In the genomic region with DNA sequence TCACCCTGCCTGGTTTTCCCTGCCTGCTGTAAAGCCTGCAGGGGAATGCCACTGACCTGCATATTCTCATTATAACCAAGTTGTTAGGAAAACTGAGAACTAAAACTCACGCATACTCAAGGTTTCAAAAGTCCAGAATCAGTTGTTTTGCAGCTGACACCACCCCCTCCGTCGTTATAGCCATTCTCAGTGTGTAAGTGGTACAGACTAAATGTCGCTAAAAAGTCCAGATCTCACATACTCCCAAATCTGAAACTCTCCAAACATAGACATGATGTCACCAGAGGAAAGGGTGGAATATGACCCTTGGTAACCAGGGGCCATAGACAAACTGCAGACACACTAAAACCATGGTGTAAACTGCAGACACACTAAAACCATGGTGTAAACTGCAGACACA, we compare ENCODE assay signal across 19 mouse cellular contexts.
DNase-seq lines count a peak whose midpoint lies in the region; ATAC-seq and TF ChIP-seq lines count a peak whose summit lies in the region.
"Had no signal": no experiment of that assay in that cellular context is flagged by ENCODE, and none has a peak within 500 bp of the region (broad histone marks: within the 10 kb centered on the region; RNA-seq: fewer than 3 reads in every experiment).

No protein-coding gene starts in this region.

- no peaks in the 10 kb centered on the region for H3K4me1 ChIP-seq in limb, embryonic 11.5 days (ENCODE audit: control insufficient read depth, insufficient read depth, low read length)
- peaks cover 7% of the 10 kb centered on the region for H3K4me1 ChIP-seq in limb, embryonic 10.5 days
- peaks cover 14 to 24% of the 10 kb centered on the region in 2 experiments for H3K4me1 ChIP-seq in CH12.LX (ENCODE audit: control insufficient read depth in 1 of 2, insufficient read depth in 2 of 2)

- no peak for DNase-seq in limb, embryonic 11.5 days (ENCODE audit: low spot score)
- DNase-seq in limb, embryonic 10.5 days (ENCODE audit: low spot score): no peak
- no peak for DNase-seq in CH12.LX (ENCODE audit: extremely low read depth)
- no peak for DNase-seq in kidney, adult 8-10 months
- DNase-seq: adrenal gland, adult 2 months; adrenal gland, adult 8-10 months; adrenal gland, postnatal 10 days; adrenal gland, postnatal 14 days; adrenal gland, postnatal 25 days; adrenal gland, postnatal 36 days; B cell, adult 2 months; cerebellum, adult 11 months; cerebellum, adult 11-12 months; cerebellum, adult 18-20 months; cerebellum, adult 2 months had no signal

- WGBS in limb, embryonic 11.5 days: 81% methylated on average over 4 of the region's 4 CpGs
- 93% methylated on average over 4 of the region's 4 CpGs for WGBS in limb, embryonic 10.5 days

- TF ChIP-seq POLR2A in CH12.LX (IDR thresholded peaks at IDR 0.05; ENCODE audit: low read depth, low read length): no peak

- no peak; the same call in 1 of the 2 replicates for TF ChIP-seq RAD21 in CH12.LX (IDR thresholded peaks at IDR 0.05; ENCODE audit: low read depth, low read length)

- H3K9me3 ChIP-seq in limb, embryonic 11.5 days (ENCODE audit: control insufficient read depth, low read length): no peaks in the 10 kb centered on the region
- H3K9me3 ChIP-seq in limb, embryonic 10.5 days (replicated peaks): no peaks in the 10 kb centered on the region
- H3K9me3 ChIP-seq in CH12.LX (replicated peaks; ENCODE audit: low read length): no peaks in the 10 kb centered on the region
- H3K9me3 ChIP-seq: G1E had no signal

- H3K27ac ChIP-seq in limb, embryonic 11.5 days (replicated peaks; ENCODE audit: low read depth, low read length): 0 out of 2 replicates have a peak overlapping the region, but pooled peaks have one; percentile 21
- no peak overlapping the region for H3K27ac ChIP-seq in limb, embryonic 10.5 days
- peak overlapping the region; percentile 88 for H3K27ac ChIP-seq in CH12.LX (ENCODE audit: insufficient read depth, low read depth)

- peak; percentile 44; the same call in 1 of the 2 replicates for TF ChIP-seq EP300 in CH12.LX (IDR thresholded peaks at IDR 0.05; ENCODE audit: low read length)

- in situ Hi-C loops in CH12.LX (cut with MboI; ENCODE audit: low pct_ligation_motif_present, low pct_unique_long_range_greater_than_20kb, low sequenced_read_pairs): no loop called here

- dilution Hi-C loops in CH12.LX (cut with MboI; ENCODE audit: extremely low pct_ligation_motif_present, extremely low pct_unique_long_range_greater_than_20kb, low sequenced_read_pairs): no loop called here

- H3K9ac ChIP-seq in limb, embryonic 11.5 days (ENCODE audit: low read length): no peak overlapping the region
- no peak overlapping the region for H3K9ac ChIP-seq in CH12.LX (ENCODE audit: insufficient read depth, low read depth)

- ATAC-seq in limb, embryonic 11.5 days (ENCODE audit: insufficient number of reproducible peaks, low FRiP score, low TSS enrichment, low read depth): no peak
- ATAC-seq: activated CD4-positive, CD25-positive, alpha-beta regulatory T cell, adult 4 months; CD4-positive, CD25-positive, alpha-beta regulatory T cell, adult 4 months; Patski had no signal

- H3K79me2 ChIP-seq in CH12.LX (replicated peaks; ENCODE audit: control insufficient read depth, extremely low read depth, insufficient read depth, poor library complexity, severe bottlenecking): no peaks in the 10 kb centered on the region

- no peaks in the 10 kb centered on the region for H3K36me3 ChIP-seq in limb, embryonic 11.5 days (ENCODE audit: control insufficient read depth, insufficient read depth, low read length)
- no peaks in the 10 kb centered on the region for H3K36me3 ChIP-seq in limb, embryonic 10.5 days
- no peaks in the 10 kb centered on the region for H3K36me3 ChIP-seq in CH12.LX (replicated peaks in 1 of 2; ENCODE audit: control insufficient read depth in 1 of 2, insufficient read depth in 1 of 2, low read length in 1 of 2)
- H3K36me3 ChIP-seq: G1E had no signal

- H3K4me3 ChIP-seq in limb, embryonic 11.5 days (ENCODE audit: low read depth, low read length): no peak overlapping the region
- no peak overlapping the region for H3K4me3 ChIP-seq in limb, embryonic 10.5 days
- H3K4me3 ChIP-seq in CH12.LX (replicated peaks in 1 of 3; ENCODE audit: low read depth in 2 of 3, low read length in 2 of 3, poor library complexity in 1 of 3): no peak overlapping the region

- TF ChIP-seq CTCF in CH12.LX (conservative IDR thresholded peaks at IDR 0.05 in 1 of 2, IDR thresholded peaks at IDR 0.05 in 1 of 2; ENCODE audit: low read depth in 2 of 2, low read length in 2 of 2): no peak

- H3K4me2 ChIP-seq in limb, embryonic 11.5 days (ENCODE audit: low read depth, severe bottlenecking): no peak overlapping the region
- 0 out of 2 replicates have a peak overlapping the region, but pooled peaks have one; percentile 11 for H3K4me2 ChIP-seq in CH12.LX (ENCODE audit: insufficient read depth, low read depth, poor library complexity, severe bottlenecking)

- H3K27me3 ChIP-seq in limb, embryonic 11.5 days (ENCODE audit: control insufficient read depth, insufficient read depth, low read length): no peaks in the 10 kb centered on the region
- no peaks in the 10 kb centered on the region for H3K27me3 ChIP-seq in limb, embryonic 10.5 days (ENCODE audit: low read depth, poor library complexity, severe bottlenecking)
- H3K27me3 ChIP-seq in CH12.LX (replicated peaks): no peaks in the 10 kb centered on the region
- H3K27me3 ChIP-seq: Patski had no signal

TF ChIP-seq in CH12.LX, 34 proteins besides CTCF, POLR2A, EP300 and RAD21:
- TF ChIP-seq ELF1 (IDR thresholded peaks at IDR 0.05; ENCODE audit: low read depth, low read length) (no peak), MAZ (IDR thresholded peaks at IDR 0.05; ENCODE audit: low read depth, low read length) (no peak), KAT2A (IDR thresholded peaks at IDR 0.05; ENCODE audit: insufficient replicate concordance, low read length) (no peak), SMC3 (IDR thresholded peaks at IDR 0.05; ENCODE audit: low read depth, low read length) (0 out of 2 replicates have a peak, but pooled peaks have one; percentile 5), PAX5 (IDR thresholded peaks at IDR 0.05; ENCODE audit: low read length) (no peak), RCOR1 (conservative IDR thresholded peaks at IDR 0.05; ENCODE audit: low read depth, low read length) (no peak), TBP (conservative IDR thresholded peaks at IDR 0.05; ENCODE audit: low read depth, low read length) (no peak), ETS1 (conservative IDR thresholded peaks at IDR 0.05; ENCODE audit: low read depth, low read length) (peak; percentile 59; the same call in 1 of the 2 replicates), ZNF384 (IDR thresholded peaks at IDR 0.05; ENCODE audit: low read depth, low read length) (no peak), MYC (IDR thresholded peaks at IDR 0.05; ENCODE audit: low read depth, low read length) (no peak), E2F4 (IDR thresholded peaks at IDR 0.05; ENCODE audit: insufficient replicate concordance, low read depth, low read length) (no peak), BHLHE40 (IDR thresholded peaks at IDR 0.05; ENCODE audit: low read depth, low read length) (peak; percentile 72), MAX (IDR thresholded peaks at IDR 0.05; ENCODE audit: low read length) (no peak), UBTF (IDR thresholded peaks at IDR 0.05; ENCODE audit: low read depth, low read length) (no peak), POLR2AphosphoS2 (IDR thresholded peaks at IDR 0.05; ENCODE audit: low read depth, low read length) (no peak), NRF1 (IDR thresholded peaks at IDR 0.05; ENCODE audit: low read depth, low read length) (peak; percentile 44; the same call in 1 of the 2 replicates), JUND (conservative IDR thresholded peaks at IDR 0.05; ENCODE audit: low read depth, low read length) (no peak), JUN (IDR thresholded peaks at IDR 0.05; ENCODE audit: insufficient read depth, low read depth, low read length) (peak; percentile 70), NELFE (IDR thresholded peaks at IDR 0.05; ENCODE audit: low read depth, low read length) (no peak), MAFK (IDR thresholded peaks at IDR 0.05; ENCODE audit: insufficient replicate concordance, low read length) (peak; percentile 0; the same call in 1 of the 2 replicates), MXI1 (IDR thresholded peaks at IDR 0.05; ENCODE audit: low read depth, low read length) (no peak), GABPA (IDR thresholded peaks at IDR 0.05; ENCODE audit: insufficient replicate concordance, low read depth, low read length) (no peak), CHD1 (IDR thresholded peaks at IDR 0.05; ENCODE audit: low read depth, low read length) (no peak), IRF4 (IDR thresholded peaks at IDR 0.05; ENCODE audit: low read depth, low read length) (peak; percentile 67), HCFC1 (IDR thresholded peaks at IDR 0.05; ENCODE audit: low read depth, low read length) (no peak), TCF12 (IDR thresholded peaks at IDR 0.05; ENCODE audit: low read depth, low read length) (peak; percentile 40; the same call in 1 of the 2 replicates), ZC3H11A (IDR thresholded peaks at IDR 0.05; ENCODE audit: low read depth, low read length) (no peak), ZKSCAN1 (IDR thresholded peaks at IDR 0.05; ENCODE audit: borderline replicate concordance, low read depth, low read length) (peak; percentile 64), ZMIZ1 (IDR thresholded peaks at IDR 0.05; ENCODE audit: low read depth, low read length) (no peak), CHD2 (IDR thresholded peaks at IDR 0.05; ENCODE audit: low read length) (peak; percentile 47; the same call in 1 of the 2 replicates), USF1 (IDR thresholded peaks at IDR 0.05; ENCODE audit: low read depth, low read length) (no peak), USF2 (conservative IDR thresholded peaks at IDR 0.05; ENCODE audit: low read depth, low read length) (no peak), MEF2A (IDR thresholded peaks at IDR 0.05; ENCODE audit: borderline replicate concordance, low read depth, low read length) (peak; percentile 92), SIN3A (IDR thresholded peaks at IDR 0.05; ENCODE audit: low read length) (peak; percentile 30; the same call in 1 of the 2 replicates)
